Mouse (Mus musculus) limb, embryonic 15.5 days (tissue): ENCODE data around the gene Krtap13-1. TPM values are rescaled to one million over a fixed set of nuclear protein-coding genes. Genes with fewer than 3 reads are reported as not detected.
"Not testable (repeated sequence)": the region's sequence is repeated elsewhere in the genome, so short reads cannot be mapped to it uniquely, and the experiment has no call there.

Source experiments
- ATAC-seq: fragments of 200-750 bp; cut with Nextera tagmentation; 2 replicates; pipeline ENCODE4 v1.8.0; 2017; ENCODE audit warnings: low read depth, moderate TSS enrichment; ENCODE audit not compliant: insufficient number of reproducible peaks, low FRiP score, low TSS enrichment
- H3K27ac ChIP-seq: fragments of 300-500 bp; sonication (generic); 2 replicates; pipeline ENCODE4 v1.5.1; 2015; ENCODE audit warnings: moderate library complexity, mild to moderate bottlenecking, inconsistent platforms
- H3K27me3 ChIP-seq: fragments of 300-500 bp; sonication (generic); 2 replicates; pipeline ENCODE4 v1.6.1; 2015; ENCODE audit warnings: inconsistent platforms
- H3K36me3 ChIP-seq: fragments of 300-500 bp; sonication (generic); 2 replicates; pipeline ENCODE4 v1.6.1; 2015; ENCODE audit warnings: inconsistent platforms
- H3K4me1 ChIP-seq: fragments of 300-500 bp; sonication (generic); 2 replicates; pipeline ENCODE4 v1.6.1; 2015; ENCODE audit warnings: inconsistent platforms
- H3K4me2 ChIP-seq: fragments of 300-500 bp; sonication (generic); 2 replicates; pipeline ENCODE4 v1.6.1; 2015; ENCODE audit warnings: mild to moderate bottlenecking, inconsistent platforms
- H3K4me3 ChIP-seq: fragments of 300-500 bp; sonication (generic); 2 replicates; pipeline ENCODE4 v1.5.1; 2015; ENCODE audit warnings: mild to moderate bottlenecking, inconsistent platforms
- H3K9ac ChIP-seq: fragments of 300-500 bp; sonication (generic); 2 replicates; pipeline ENCODE4 v1.6.1; 2015; ENCODE audit warnings: inconsistent platforms
- H3K9me3 ChIP-seq: fragments of 300-500 bp; sonication (generic); 2 replicates; pipeline ENCODE4 v1.6.1; 2016; ENCODE audit warnings: inconsistent platforms
- WGBS: fragments of 180-500 bp; shearing (Covaris S2); methylation state at CpG from one replicate; pipeline ENCODE4 v1.1.7; 2015; 5-methylcytosine and 5-hydroxymethylcytosine counted together
- polyA plus RNA-seq: library from polyadenylated mRNA; unstranded; fragments of >200 nt; fragmentation: Nextera tagmentation; extraction: Ambion mirVana; gene quantifications from 2 replicates; pipeline ENCODE4 v1.2.1, GENCODE M21; 2015

Krtap13-1 gene
- polyA plus RNA-seq, 1 experiment from 2014 or later, result not detected

DNA sequence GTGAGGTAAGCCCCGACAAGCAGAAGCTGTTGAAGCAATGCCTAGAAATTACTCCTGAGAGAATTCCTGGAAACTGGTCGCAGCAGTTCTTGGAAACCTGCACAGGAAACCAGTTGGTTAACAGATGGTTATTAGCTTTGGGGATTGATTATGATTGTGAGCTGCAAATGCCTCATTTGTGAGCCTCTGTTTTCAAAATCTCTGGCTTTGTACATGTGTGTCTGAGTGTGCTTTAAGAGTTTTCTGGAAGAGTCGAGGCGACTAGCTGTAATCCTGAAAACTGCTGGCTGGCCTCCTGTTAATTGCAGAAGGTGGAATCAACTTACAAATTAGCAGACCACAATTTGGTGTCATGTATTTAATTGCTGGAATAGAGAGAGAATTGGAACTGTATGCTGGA is 19.3 kb downstream of the Krtap13-1 start:
- Histone ChIP-seq H3K9ac (no peak overlapping the region), H3K9me3 (no peaks in the 10 kb centered on the region), H3K4me3 (no peak overlapping the region), H3K27me3 (no peaks in the 10 kb centered on the region), H3K4me2 (no peak overlapping the region), H3K4me1 (no peaks in the 10 kb centered on the region), H3K36me3 (no peaks in the 10 kb centered on the region), H3K27ac (no peak overlapping the region)
- 22% methylated on average over 4 of the region's 4 CpGs for WGBS
- ATAC-seq, result no peak

DNA sequence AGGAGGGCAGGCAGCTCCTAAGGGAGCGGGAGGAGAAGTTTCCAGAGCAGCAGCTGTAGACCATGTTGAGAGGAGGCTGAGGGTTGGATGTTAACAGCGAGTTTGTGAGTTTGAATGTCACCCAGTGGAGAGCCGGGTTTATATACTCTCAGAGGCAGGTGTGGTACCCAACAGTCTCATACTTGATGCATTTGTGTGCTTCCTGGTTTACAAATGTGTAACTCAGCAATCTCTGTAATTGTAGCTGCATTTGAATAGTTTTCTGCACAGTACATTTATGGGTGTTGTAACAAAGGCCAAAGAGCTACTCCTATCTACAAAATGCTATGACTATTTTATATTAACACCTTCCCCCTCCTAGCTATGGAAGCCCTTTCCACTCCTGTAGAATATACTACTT is 22.9 kb downstream of the Krtap13-1 start, which contains the start of gene Krtap13:
Gene Krtap13, minus strand, starts transcription at position 101 of the 400 bp plus-strand sequence.
- H3K36me3 ChIP-seq, ATAC-seq, H3K27me3 ChIP-seq, H3K27ac ChIP-seq, H3K9me3 ChIP-seq, H3K4me2 ChIP-seq, H3K9ac ChIP-seq, H3K4me1 ChIP-seq, H3K4me3 ChIP-seq: not testable (repeated sequence)
- WGBS, result 85% methylated on average over 3 of the region's 3 CpGs

DNA sequence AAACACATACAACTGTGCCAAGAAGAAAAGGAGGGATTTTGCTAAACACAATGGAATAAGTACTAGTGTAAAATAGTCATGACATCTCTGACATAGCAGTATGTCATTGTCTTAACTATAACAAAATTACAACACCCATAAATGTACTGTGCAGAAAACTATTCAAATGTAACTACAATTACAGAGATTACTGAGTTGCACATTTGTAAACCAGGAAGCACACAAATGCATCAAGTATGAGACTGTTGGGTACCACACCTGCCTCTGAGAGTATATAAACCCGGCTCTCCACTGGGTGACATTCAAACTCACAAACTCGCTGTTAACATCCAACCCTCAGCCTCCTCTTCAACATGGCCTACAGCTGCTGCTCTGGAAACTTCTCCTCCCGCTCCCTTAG is 29.9 kb downstream of the Krtap13-1 start, which contains the start of gene 2310034C09Rik:
Gene 2310034C09Rik, plus strand, starts transcription at position 301 of the 400 bp plus-strand sequence.
- not testable (repeated sequence) for H3K4me3 ChIP-seq, ATAC-seq, H3K27ac ChIP-seq, H3K9ac ChIP-seq, H3K4me1 ChIP-seq, H3K4me2 ChIP-seq, H3K9me3 ChIP-seq, H3K27me3 ChIP-seq, H3K36me3 ChIP-seq
- 86% methylated on average over 3 of the region's 3 CpGs for WGBS

DNA sequence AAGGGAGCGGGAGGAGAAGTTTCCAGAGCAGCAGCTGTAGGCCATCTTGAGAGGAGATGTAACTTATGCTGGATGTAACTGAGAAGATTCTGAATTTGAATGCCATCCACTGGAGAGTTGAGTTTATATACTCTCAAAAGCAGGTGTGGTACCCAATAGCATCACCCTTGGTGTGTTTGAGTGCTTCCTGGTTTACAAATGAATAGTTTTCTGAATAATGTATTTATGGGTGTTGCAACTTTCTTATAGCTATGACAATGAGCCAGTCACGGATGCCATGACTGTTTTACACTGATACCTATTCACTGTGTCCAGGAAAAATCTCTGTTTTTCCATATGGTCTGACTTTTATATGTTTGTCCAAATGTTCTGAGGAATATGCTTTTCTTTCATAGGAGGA is 45.4 kb downstream of the Krtap13-1 start, which contains the start of gene 2310057N15Rik:
Gene 2310057N15Rik, minus strand, starts transcription at position 101 of the 400 bp plus-strand sequence.
- ATAC-seq, result no peak
- 92% methylated on average over 2 of the region's 2 CpGs for WGBS
- H3K4me1 ChIP-seq, result no peaks in the 10 kb centered on the region

DNA sequence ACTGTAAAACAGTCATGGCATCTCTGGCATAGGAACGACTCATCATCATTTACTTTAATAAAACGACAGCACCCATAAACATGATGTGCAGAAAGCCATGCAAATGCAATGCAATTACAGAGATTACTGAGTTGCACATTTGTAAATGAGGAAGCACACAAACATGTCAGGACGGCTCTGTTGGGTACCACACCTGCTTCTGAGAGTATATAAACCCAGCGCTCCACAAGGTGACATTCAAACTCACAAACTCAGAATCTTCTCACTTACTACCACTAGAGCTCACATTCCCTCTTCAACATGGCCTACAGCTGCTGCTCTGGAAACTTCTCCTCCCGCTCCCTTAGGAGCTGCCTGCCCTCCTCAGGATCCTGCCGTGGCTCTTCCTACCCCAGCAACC is 48.9 kb downstream of the Krtap13-1 start, which contains the start of gene Gm5965:
Gene Gm5965, plus strand, starts transcription at position 301 of the 400 bp plus-strand sequence.
- no peak within 1 kb of the TSS for H3K9ac ChIP-seq
- H3K9me3 ChIP-seq, result no peaks in the 10 kb centered on the region
- H3K4me2 ChIP-seq, result no peak within 1 kb of the TSS
- no peaks in the 10 kb centered on the region for H3K36me3 ChIP-seq
- no peak for ATAC-seq
- no peaks in the 10 kb centered on the region for H3K4me1 ChIP-seq
- 85% methylated on average over 6 of the region's 6 CpGs for WGBS
- H3K27ac ChIP-seq, result no peak within 1 kb of the TSS
- no peaks in the 10 kb centered on the region for H3K27me3 ChIP-seq
- no peak within 1 kb of the TSS for H3K4me3 ChIP-seq

More for the DNA sequence above, 45.4 kb downstream of the Krtap13-1 start, which contains the start of gene 2310057N15Rik:
- no peak within 1 kb of the TSS for H3K4me2 ChIP-seq
- H3K9ac ChIP-seq, result no peak within 1 kb of the TSS
- H3K4me3 ChIP-seq, result no peak within 1 kb of the TSS
- H3K27ac ChIP-seq, result no peak within 1 kb of the TSS
- H3K27me3 ChIP-seq, result no peaks in the 10 kb centered on the region
- no peaks in the 10 kb centered on the region for H3K36me3 ChIP-seq
- H3K9me3 ChIP-seq, result no peaks in the 10 kb centered on the region

Other genes starting within 250 kb of the Krtap13-1 start
- gene Cldn17, start 221.9 kb upstream of the Krtap13-1 start, polyA plus RNA-seq, result 0.13 and 0.25 TPM in 2 replicates
- gene Cldn8, start 165.7 kb upstream of the Krtap13-1 start, polyA plus RNA-seq, result 2.5 and 3.2 TPM in 2 replicates
- not detected in 2 replicates for gene Krtap24-1, start 116.6 kb upstream of the Krtap13-1 start, polyA plus RNA-seq
- 8.2 and 17.6 TPM in 2 replicates for gene 2310079G19Rik, start 101.2 kb upstream of the Krtap13-1 start, polyA plus RNA-seq
- gene Krtap26-1, start 81.1 kb upstream of the Krtap13-1 start, polyA plus RNA-seq, result not detected in 2 replicates
- not detected in 2 replicates for gene Krtap27-1, start 57.2 kb upstream of the Krtap13-1 start, polyA plus RNA-seq
- gene 2310061N02Rik, start 20.9 kb upstream of the Krtap13-1 start, polyA plus RNA-seq, result 0.68 TPM in 1 of 2 replicates, not detected in the other
- gene Krtap13, start 22.8 kb downstream of the Krtap13-1 start, polyA plus RNA-seq, result 54.9 and 75.6 TPM in 2 replicates
- 91.4 and 110 TPM in 2 replicates for gene 2310034C09Rik, start 30.0 kb downstream of the Krtap13-1 start, polyA plus RNA-seq
- gene 2310057N15Rik, start 45.3 kb downstream of the Krtap13-1 start, polyA plus RNA-seq, result 0.22 and 0.55 TPM in 2 replicates
- 3.9 and 10.2 TPM in 2 replicates for gene Gm5965, start 49.0 kb downstream of the Krtap13-1 start, polyA plus RNA-seq
- gene Gm20741, start 83.4 kb downstream of the Krtap13-1 start, polyA plus RNA-seq, result 45.6 and 50.2 TPM in 2 replicates
- gene Krtap15, start 91.4 kb downstream of the Krtap13-1 start, polyA plus RNA-seq, result not detected in 2 replicates
- gene Krtap14, start 97.3 kb downstream of the Krtap13-1 start, polyA plus RNA-seq, result not detected in 2 replicates
- not detected in 2 replicates for gene Krtap19-1, start 140.5 kb downstream of the Krtap13-1 start, polyA plus RNA-seq
- gene Krtap19-2, start 145.4 kb downstream of the Krtap13-1 start, polyA plus RNA-seq, result not detected in 2 replicates
- gene Krtap19-3, start 149.2 kb downstream of the Krtap13-1 start, polyA plus RNA-seq, result not detected in 2 replicates
- gene Krtap19-4, start 156.2 kb downstream of the Krtap13-1 start, polyA plus RNA-seq, result not detected in 2 replicates
- gene Krtap19-5, start 167.6 kb downstream of the Krtap13-1 start, polyA plus RNA-seq, result not detected in 2 replicates
- gene Krtap19-9b, start 203.4 kb downstream of the Krtap13-1 start, polyA plus RNA-seq, result not detected in 2 replicates
- 0.42 TPM in 1 of 2 replicates, not detected in the other for gene Krtap16-3, start 234.0 kb downstream of the Krtap13-1 start, polyA plus RNA-seq